Mouse (Mus musculus): Measurements from ENCODE around the gene Il22ra1.

Il22ra1 gene

GRCm38 (mm10) chr4:135770611-135771305 is 42.8 kb downstream of the Il22ra1 start:
- no peak for DNase-seq (ENCODE audit: extremely low read depth, low read depth)

DNA sequence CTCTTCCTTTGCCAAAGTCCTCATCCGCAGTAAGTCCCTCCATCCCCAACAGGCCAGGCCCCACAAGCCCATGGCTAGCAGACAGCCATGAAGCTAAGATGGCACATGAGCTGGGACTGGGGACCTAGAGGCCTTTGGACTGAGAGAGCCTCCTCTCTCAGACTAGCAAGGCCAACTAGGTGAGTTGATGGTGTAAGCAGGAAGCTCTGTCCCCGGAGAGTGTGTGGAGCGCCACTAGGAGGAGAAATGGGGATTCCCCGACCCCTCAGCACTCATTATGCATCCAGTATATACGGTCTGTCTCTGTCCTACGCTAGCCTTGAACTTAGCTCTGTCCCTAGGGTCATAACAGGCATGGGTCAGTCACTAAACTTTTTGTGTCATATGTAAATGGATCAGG is 43.6 kb downstream of the Il22ra1 start:
- no peak for DNase-seq (ENCODE audit: extremely low read depth, low read depth)

DNA sequence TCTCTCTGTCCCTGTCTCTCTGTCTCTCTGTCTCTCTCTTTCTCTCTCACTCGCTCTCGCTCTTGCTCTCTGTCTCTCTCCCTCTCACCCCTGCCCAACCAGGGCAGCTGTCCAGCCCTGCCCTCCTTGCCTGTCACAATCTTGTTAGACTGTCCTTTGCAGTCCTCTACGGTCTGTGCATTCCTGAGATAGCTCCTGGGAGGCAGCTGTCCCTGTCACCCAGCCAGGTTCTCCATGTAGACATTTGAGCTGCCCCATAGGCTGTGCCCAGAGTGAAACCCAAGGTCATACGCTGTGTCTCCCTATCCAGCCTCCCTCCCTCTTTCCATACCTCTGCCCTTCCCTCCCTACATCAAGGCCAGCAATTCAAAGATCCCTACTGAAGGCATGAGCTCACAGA is 44.7 kb downstream of the Il22ra1 start:
- DNase-seq (ENCODE audit: extremely low read depth, low read depth): no peak

- no peak for DNase-seq (ENCODE audit: extremely low read depth, low read depth)
Measured at GRCm38 (mm10) chr4:135774496-135774895, 46.5 kb downstream of the Il22ra1 start.

DNA sequence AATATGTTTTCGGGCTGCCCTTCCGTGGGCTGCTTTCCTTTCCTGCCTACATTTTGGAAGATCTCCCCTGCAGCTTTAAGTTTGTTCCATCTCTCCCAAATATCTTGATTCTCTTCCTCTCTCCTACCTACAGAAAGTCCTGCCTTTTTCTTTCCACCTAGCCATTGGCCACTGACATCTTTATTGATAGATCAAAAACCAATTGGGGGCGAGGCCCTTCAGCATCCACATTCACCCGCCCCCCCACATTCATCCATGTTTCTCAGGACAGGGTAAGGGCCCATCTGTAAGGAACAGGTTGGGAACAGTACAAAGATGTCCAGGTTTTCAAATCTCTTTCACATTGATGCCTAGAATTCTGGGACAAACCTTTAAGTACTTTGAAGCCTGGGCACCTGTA is 48.9 kb downstream of the Il22ra1 start:
- DNase-seq (ENCODE audit: extremely low read depth, low read depth): no peak

DNA sequence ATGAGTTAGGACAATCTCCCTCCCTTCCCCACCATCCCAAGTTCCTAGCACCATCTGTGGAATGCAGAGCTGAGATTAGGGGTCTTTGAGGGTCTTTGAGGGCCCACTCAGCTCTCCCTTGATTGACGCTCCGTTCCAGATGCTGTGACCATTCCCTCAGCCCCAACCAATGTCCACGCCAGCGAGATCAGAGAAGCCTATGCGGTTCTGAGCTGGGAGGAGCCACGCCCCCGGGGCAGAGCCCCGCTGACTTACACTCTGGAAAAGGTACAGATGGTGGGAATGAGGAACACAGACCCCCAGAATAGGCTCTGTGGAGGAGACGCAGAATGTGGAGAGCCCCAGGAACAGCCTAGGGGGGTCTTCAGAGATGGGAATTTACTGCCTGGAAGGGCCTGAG is 51.7 kb downstream of the Il22ra1 start:
- no peak for DNase-seq (ENCODE audit: extremely low read depth, low read depth)

DNA sequence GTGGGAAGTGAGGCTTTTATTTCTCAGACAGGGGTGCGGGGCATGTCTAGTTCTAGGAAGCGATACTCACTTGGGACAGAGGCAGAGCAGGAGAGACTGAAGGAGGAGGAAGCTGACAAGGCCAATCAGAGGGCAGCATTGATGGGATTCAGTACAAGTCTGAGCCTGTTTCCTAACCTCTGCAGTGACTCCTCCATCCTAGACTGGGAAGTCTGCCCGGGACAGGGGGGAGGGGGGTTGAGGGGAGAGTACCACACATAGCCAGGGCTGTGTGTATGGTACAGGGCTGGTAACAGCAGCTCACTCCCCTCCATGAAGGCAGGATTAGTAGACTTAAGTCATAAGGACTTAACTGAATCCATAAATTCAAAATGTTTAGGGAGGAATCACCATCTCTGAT is 52.3 kb downstream of the Il22ra1 start:
- DNase-seq (ENCODE audit: extremely low read depth, low read depth): no peak

GRCm38 (mm10) chr4:135781304-135781703 is 53.3 kb downstream of the Il22ra1 start:
- DNase-seq (ENCODE audit: extremely low read depth, low read depth): no peak

- no peak for DNase-seq (ENCODE audit: extremely low read depth, low read depth)
Measured at GRCm38 (mm10) chr4:135786581-135786980, 58.6 kb downstream of the Il22ra1 start.

DNA sequence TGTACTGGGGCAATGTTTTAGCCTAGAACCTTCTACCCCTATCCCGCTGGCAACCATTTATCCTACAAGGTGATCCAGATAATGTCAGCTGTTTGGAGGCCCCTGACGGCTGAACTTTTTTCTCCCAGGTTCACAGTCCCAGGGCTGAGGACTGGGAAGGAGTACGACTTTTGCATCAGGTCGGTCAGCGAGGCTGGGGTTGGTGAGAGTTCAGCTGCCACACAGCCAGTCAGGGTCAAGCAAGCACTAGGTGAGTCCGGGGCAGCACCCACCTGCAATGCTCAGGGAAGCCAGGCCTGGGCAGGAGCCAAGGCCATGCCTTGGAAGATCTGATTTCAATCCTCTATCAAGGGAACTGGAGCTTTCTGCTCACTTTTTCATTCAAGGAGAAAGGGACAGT is 59.3 kb downstream of the Il22ra1 start:
- DNase-seq (ENCODE audit: extremely low read depth, low read depth): no peak

GRCm38 (mm10) chr4:135789135-135789534 is 61.2 kb downstream of the Il22ra1 start:
- no peak for DNase-seq (ENCODE audit: extremely low read depth, low read depth)

- DNase-seq (ENCODE audit: extremely low read depth, low read depth): no peak
Measured at GRCm38 (mm10) chr4:135792821-135793220, 64.8 kb downstream of the Il22ra1 start.

- no peak for DNase-seq (ENCODE audit: extremely low read depth, low read depth)
Measured at GRCm38 (mm10) chr4:135797931-135798330, 70.0 kb downstream of the Il22ra1 start.

DNA sequence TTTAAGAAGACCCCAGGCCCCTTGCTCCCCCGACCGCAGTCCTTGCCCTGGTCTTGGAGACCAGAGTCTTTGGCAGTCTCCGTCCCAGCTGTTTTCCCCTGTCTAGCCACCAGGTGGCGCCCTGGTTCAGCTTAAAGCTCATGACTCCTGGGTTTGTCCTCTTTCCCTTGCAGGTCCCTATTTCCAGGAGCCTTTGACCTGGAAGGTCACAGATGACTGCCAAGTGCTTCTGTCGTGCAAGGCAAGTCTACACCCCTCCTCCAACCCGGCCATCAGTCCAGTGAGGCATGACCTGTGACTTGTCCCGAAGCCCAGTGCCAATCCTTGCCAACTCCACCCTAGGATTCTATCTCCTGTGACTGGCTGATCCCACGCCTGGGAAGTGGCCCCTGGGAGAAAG is 73.6 kb downstream of the Il22ra1 start:
- peak; percentile 35 for DNase-seq (ENCODE audit: extremely low read depth, low read depth)

Data from MEL-GATA-1-ER (cell line).